Mouse (Mus musculus) kidney, adult 11 months (tissue): Measurements from ENCODE around the gene Spcs2.

Source experiments
- DNase-seq: peaks from one replicate; pipeline ENCODE4 v3.0.0; 2022

Spcs2 gene

DNA sequence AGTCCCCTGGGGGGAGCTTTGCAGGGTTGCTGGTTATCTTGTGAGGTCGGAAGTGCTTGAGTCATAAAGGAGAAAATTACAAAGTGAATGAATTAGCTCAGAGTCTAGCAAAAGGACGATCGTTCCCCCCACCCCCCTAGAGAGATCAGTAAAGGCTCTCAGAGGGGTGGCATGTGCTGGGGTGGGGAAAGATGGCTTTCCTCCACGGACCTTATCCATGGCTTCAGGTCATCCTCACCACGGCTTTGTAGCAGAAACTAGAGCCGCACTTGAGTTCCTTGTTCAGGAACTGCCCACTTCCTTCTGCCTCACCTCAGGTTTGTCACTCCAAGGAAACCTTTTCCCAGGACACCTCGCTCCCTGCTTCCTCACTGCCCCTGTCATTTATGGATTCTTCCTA lies at the start of gene Spcs2:
TSS of gene Spcs2 (minus strand) at position 101 of the 400 bp plus-strand sequence.
- no peak for DNase-seq

DNA sequence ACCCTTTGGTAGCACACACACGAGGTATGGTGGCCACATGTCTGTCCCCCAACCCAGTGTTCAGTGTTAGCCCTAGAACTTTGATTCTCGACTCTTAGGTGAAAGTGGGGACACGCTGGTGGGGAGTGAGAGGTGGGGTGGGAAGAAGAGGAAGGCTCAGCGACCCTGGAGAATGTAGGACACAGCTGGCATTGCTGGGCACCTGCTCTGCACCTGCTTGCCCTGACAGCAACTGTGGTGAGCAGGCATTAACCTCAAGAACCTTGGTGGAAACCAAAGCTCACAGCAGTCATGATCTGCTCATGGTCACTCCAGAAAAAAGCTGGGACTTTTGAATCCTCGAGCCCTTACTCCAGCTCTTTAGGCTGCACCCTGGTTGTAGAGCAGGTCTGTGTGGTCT lies 47.8 kb upstream of the Spcs2 start:
- no peak for DNase-seq

DNA sequence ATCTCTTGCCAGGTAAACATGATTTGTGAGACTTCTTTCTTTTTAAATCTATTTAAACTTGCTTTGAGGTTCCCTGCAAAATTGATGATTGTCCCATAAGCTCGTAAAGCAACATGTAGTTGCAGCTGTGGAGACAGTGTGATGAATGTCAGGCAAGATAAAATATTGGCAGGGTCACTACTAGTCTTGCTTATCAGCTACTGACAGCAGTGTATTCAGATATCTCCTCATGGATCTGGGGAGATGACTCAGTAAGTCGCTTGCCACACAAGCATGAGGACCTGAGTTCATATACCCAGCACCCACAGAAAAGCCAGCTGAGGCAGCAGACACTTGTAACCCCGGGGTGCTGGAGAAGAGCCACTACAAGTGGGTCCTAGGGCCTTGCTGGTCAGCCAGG lies 44.2 kb upstream of the Spcs2 start:
- DNase-seq: no peak

- no peak for DNase-seq
These were observed 43.1 kb upstream of the Spcs2 start for GRCm38 (mm10) chr7:99906346-99906745.

- no peak for DNase-seq
These were observed 41.3 kb upstream of the Spcs2 start for GRCm38 (mm10) chr7:99904421-99905005.

GRCm38 (mm10) chr7:99902918-99903665 lies 39.8 kb upstream of the Spcs2 start:
- no peak for DNase-seq

DNA sequence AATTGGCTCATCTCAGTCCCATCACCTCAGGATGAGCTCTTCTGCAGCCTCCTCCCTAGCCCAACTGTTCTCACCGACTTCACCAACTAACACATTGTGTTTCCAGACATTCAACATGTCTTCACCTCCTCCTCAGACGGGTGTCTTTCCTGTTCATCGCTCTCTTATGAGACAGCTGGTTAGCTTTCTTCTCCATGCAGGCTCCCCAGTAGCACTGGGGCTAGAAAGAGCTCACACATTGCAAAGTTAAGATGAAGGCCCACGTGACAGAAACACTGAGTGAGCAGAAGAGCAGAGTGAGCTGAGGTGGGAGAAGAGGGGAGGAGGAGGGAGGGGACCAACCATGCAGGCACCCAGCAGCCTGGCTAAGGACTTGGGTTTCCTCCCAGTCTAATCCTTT lies 38.9 kb upstream of the Spcs2 start:
- no peak for DNase-seq

GRCm38 (mm10) chr7:99896905-99897304 lies 33.6 kb upstream of the Spcs2 start:
- no peak for DNase-seq

DNA sequence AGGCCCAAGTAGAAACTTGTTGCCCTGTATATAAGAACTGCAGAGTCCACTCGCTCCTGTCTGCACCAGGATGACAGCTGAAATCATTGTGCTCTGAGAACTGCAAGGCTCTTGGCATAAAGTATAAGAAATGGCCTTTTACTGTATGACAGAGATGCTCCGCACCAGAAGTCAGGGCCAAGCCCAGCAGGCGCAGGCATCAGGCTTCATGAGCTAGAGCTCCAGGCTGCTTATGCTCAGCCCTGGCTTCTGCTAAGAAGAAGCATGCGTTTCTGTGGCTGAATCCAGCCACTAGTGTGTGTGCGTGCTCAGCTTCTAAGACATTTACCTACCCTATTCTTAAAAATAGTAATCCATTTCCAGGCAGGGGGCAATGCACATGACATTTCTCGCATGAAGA lies 31.2 kb upstream of the Spcs2 start:
- no peak for DNase-seq

DNA sequence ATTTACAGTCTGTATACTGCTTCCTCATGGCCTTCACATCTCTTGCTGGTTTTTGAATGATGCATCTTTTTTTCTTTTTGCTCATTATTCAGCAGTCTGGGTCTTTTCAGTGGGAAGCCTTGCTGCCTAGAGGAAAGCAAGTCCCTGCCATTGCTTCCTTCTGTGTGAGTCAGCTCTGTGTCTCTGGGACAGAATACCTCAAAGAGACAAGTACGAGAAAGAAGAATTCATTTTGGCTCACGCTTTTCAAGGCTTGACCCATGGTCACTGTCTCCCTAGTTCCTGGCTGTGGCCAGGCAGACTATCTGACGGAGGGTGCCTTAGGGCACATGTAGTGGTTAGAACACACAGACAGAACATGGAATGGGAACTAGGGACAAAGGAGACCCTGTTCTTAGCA lies 30.7 kb upstream of the Spcs2 start:
- no peak for DNase-seq

- DNase-seq: no peak
These were observed 29.1 kb upstream of the Spcs2 start for GRCm38 (mm10) chr7:99892351-99892750.

DNA sequence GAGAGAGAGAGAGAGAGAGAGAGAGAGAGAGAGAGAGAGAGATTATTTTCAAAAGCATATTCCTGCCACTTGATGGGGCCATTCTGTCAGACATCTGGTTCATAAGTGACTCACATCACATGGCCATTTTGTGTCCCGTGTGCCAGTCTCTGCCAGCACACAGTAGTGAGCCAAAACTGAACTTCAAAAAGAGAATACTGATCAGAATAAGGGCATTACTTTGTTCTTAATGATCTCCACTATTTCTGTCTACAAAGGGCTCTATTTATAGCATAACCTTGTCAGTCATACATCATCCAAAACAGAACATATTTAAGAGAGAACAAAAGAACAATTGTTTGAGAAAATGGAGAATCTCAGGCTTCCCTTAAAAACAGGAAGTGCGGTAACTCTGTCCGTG lies 28.2 kb upstream of the Spcs2 start:
- no peak for DNase-seq

DNA sequence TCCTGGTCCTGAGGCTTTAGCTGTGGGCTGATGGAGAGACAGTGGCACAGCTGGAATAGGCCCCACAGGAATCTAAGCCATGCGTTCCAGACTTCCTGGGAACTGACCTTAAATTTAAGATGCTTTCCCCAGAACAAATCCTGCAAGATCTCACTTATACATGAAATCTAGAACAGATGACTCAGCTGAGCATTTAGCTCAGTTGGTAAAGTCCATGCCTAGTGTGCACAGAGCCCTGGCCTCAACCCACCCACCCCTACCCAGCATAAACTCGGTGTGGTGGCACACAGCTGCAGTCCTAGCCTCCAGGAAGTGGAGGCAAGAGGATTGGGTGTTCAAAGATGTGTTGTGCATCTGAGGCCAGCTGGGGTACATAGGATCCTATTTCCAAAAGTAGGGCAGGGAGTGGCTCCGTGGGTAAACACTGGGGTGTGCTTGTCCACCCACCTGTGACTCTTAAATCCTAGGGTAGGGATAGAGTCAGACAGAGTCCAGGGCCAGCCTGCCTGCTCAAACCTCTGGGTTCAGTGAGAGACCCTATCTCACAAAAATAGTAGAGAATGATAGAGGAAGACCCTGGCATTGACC lies 27.0 kb upstream of the Spcs2 start:
- DNase-seq: no peak

- DNase-seq: no peak
These were observed 26.1 kb upstream of the Spcs2 start for GRCm38 (mm10) chr7:99889175-99889880.

GRCm38 (mm10) chr7:99887743-99888142 lies 24.5 kb upstream of the Spcs2 start:
- DNase-seq: no peak

DNA sequence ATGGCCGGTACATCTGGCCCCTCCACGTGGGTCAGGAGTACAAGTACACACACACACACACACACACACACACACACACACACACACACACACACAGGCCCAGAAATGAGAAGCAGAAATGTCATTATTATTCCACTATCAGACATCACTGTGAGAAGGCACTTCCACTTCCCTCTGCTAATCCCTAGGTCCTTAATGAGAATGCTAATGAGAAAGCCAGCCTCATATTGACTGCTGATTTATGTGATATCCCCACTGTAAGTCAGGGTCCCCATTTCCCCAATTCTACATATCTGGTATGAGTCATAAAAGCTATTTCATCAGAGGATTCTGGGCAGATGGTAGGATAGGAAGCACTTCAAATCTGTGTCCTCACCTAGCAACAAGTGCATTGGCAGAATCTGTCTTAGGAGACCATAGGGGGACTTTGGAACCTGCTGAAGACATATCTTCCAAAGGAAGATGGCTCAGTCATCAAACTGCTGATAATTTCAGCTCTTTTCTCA lies 24.0 kb upstream of the Spcs2 start:
- no peak for DNase-seq

DNA sequence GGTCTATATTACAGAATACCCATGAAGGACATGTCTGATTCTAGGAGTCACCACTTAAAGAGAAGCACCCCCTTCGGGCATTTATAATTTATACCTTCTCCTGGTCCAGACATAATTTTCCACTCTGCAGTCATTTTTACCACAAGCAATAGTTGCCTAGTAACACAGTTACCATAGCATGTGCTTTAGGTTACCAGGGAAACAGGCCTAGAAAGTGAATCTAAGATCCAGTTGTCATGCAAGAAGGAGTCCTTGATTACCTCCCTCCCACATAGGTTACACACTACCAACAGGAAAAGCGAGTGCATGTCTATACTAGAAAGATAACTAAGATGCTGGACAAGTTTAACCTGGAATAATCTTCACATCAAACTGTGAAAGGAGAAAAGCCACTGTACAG lies 15.0 kb upstream of the Spcs2 start:
- no peak for DNase-seq

GRCm38 (mm10) chr7:99876345-99876744 lies 13.1 kb upstream of the Spcs2 start:
- DNase-seq: peak; percentile 45

DNA sequence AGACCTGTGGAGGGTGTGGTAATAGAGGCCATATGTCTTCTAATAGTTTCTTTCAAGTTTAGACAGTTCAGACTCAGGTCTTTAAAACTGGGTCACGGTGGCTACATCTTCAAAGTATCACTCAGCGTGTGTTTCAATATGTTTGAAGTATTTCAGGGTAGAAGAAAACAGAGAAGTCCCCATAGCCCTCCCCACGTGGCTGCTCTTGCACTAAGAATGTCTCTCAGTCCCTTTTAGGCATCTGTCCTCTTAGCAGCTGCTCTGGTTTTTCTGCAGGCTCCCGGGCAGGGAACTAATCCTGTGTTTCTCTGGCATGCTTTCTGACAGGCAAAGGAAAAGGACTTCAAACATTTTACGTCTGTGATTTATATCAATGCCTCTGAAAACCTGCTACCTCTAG lies 12.6 kb upstream of the Spcs2 start:
- no peak for DNase-seq

GRCm38 (mm10) chr7:99873965-99874364 lies 10.7 kb upstream of the Spcs2 start:
- DNase-seq: no peak

DNA sequence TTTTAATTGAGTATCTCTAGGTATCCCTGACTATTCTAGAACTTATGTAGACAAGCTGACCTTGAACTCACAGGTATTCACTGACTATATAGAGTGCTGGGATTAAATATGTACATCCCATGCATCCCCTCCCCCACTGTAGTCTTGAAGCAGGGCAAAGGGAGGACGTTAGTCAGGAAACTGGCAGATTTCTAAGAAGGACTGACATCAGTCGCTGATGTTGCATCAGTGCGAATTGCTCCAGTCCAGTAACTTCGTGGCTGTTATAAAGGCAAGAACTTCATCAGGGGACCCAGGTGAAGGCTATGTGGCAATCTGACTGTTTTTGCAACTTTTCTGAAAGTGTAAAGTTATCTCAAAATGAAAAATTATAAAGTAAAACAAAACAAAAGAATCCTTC lies 6.0 kb upstream of the Spcs2 start:
- DNase-seq: no peak

GRCm38 (mm10) chr7:99865219-99865618 lies 2.0 kb upstream of the Spcs2 start:
- no peak for DNase-seq

DNA sequence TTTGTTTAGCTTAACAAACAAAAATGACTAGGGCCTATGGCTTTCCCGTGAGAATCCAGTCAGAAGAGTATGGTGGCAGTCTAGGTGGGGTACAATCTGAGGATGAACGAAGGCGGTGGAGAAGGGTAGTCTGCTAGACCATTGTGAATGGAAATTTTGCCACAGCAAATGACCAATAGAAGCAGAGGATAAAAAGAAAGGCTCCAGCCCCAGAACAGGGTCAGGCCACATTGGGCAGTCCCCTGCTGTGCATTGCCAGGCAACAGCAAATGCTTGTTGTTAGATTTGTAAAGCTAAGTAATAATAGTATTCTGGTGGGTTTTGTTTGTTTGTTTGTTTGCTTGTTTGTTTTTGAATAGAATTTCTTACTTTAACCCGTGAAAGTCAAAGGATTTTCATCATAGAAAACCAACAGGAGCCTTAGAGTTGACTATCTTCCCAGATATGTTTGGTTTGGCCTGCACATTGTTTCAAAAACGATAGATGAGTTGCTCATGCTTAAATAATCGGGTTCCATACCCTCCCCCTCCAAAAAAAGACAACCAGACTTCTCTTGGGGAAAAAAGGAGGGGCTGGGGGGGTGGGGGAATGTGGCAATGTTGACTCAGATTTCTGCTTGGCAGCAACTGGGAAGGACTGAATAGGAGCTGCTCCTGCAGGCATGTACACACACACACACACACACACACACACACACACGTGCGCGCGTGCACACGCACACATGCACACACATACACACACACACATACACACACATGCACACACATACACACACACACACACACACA lies 1.2 kb upstream of the Spcs2 start:
- DNase-seq: no peak
